Mouse (Mus musculus) embryo, embryonic 11 days (tissue): ENCODE measurements around the gene Olfr1501.
"Not testable (repeated sequence)": the region's sequence is repeated elsewhere in the genome, so short reads cannot be mapped to it uniquely, and the experiment has no call there.

Experiments
- DNase-seq: peaks from one replicate; pipeline ENCODE4 v3.0.0-alpha.2; 2015

Olfr1501 gene

GRCm38 (mm10) chr19:13850592-13850991, at the start of gene Olfr1501:
Olfr1501 (minus strand) TSS chr19:13850692.
- not testable (repeated sequence) for DNase-seq

GRCm38 (mm10) chr19:13897828-13898227, 47.3 kb upstream of the Olfr1501 start, which contains the start of gene Olfr1504:
Olfr1504 (minus strand) TSS chr19:13897928.
- DNase-seq, result no peak

GRCm38 (mm10) chr19:13861495-13861894, 11.0 kb upstream of the Olfr1501 start, which contains the start of gene Olfr1502:
Olfr1502 (plus strand) TSS chr19:13861795.
- no peak for DNase-seq

- DNase-seq, result no peak
Observed at GRCm38 (mm10) chr19:13830388-13830787, 20.1 kb downstream of the Olfr1501 start, which contains the start of gene Olfr1500. Olfr1500 (minus strand) TSS chr19:13830488.

- DNase-seq, result no peak
Observed at GRCm38 (mm10) chr19:13828447-13828846, 22.0 kb downstream of the Olfr1501 start.

- DNase-seq, result no peak
Observed at GRCm38 (mm10) chr19:13820847-13821246, 29.6 kb downstream of the Olfr1501 start.

GRCm38 (mm10) chr19:13819347-13819746, 31.1 kb downstream of the Olfr1501 start, which contains the start of gene Olfr1499:
Olfr1499 (minus strand) TSS chr19:13819447.
- DNase-seq, result no peak

GRCm38 (mm10) chr19:13818827-13819226, 31.7 kb downstream of the Olfr1501 start:
- DNase-seq, result peak; percentile 17

- peak; percentile 0 for DNase-seq
Observed at GRCm38 (mm10) chr19:13812823-13813222, 37.7 kb downstream of the Olfr1501 start.

GRCm38 (mm10) chr19:13805486-13805885, 45.0 kb downstream of the Olfr1501 start:
- DNase-seq, result not testable (repeated sequence)

- DNase-seq, result no peak
Observed at GRCm38 (mm10) chr19:13798102-13798501, 52.4 kb downstream of the Olfr1501 start, which contains the start of gene Olfr1497. Olfr1497 (minus strand) TSS chr19:13798202.
